Mouse (Mus musculus) liver, postnatal 0 days (tissue): ENCODE measurements around the gene Rnf224. TPM values are rescaled to one million over a fixed set of nuclear protein-coding genes. Genes with fewer than 3 reads are reported as not detected.
A peak's percentile ranks its signal among the peaks of the same experiment; 100 is the strongest.

Experiments
- ATAC-seq: fragments of 200-750 bp; cut with Nextera tagmentation; 2 replicates; pipeline ENCODE4 v1.8.0; 2017; ENCODE audit warnings: mild to moderate bottlenecking, moderate library complexity
- DNase-seq: peaks from one replicate; pipeline ENCODE4 v3.0.0-alpha.2; 2016
- H3K27ac ChIP-seq: fragments of 300-500 bp; sonication (generic); 2 replicates; pipeline ENCODE4 v1.5.1; 2014; ENCODE audit warnings: antibody characterized with exemption, moderate library complexity, mild to moderate bottlenecking, low read depth
- H3K27me3 ChIP-seq: fragments of 300-500 bp; sonication (generic); 2 replicates; pipeline ENCODE4 v1.6.1; 2014; ENCODE audit warnings: low read length, control low read depth, mixed read lengths; ENCODE audit not compliant: insufficient read depth
- H3K36me3 ChIP-seq: fragments of 300-500 bp; sonication (generic); replicated peaks from 2 replicates; pipeline ENCODE4 v1.6.1; 2014; ENCODE audit warnings: mild to moderate bottlenecking, control low read depth, low read length, moderate library complexity, mixed read lengths; ENCODE audit not compliant: insufficient read depth
- H3K4me1 ChIP-seq: fragments of 300-500 bp; sonication (generic); 2 replicates; pipeline ENCODE4 v1.6.1; 2014; ENCODE audit warnings: antibody characterized with exemption, mild to moderate bottlenecking, control low read depth; ENCODE audit not compliant: insufficient read depth
- H3K4me2 ChIP-seq: fragments of 300-500 bp; sonication (generic); 2 replicates; pipeline ENCODE4 v1.6.1; 2014; ENCODE audit warnings: low read depth, mild to moderate bottlenecking, low read length, moderate library complexity, mixed read lengths
- H3K4me3 ChIP-seq: fragments of 300-500 bp; sonication (generic); 2 replicates; pipeline ENCODE4 v1.5.1; 2014; ENCODE audit warnings: low read depth, low read length
- H3K9ac ChIP-seq: fragments of 300-500 bp; sonication (generic); replicated peaks from 2 replicates; pipeline ENCODE4 v1.6.1; 2014; ENCODE audit warnings: mild to moderate bottlenecking, moderate library complexity
- H3K9me3 ChIP-seq: fragments of 300-500 bp; sonication (generic); 2 replicates; pipeline ENCODE4 v1.6.1; 2016; ENCODE audit warnings: mild to moderate bottlenecking, control low read depth, low read length, mixed read lengths
- CTCF ChIP-seq: sonication (generic); IDR thresholded peaks from 2 replicates; pipeline ENCODE4 v1.5.1; 2016; ENCODE audit warnings: antibody characterized with exemption, low read depth
- EP300 ChIP-seq: IDR thresholded peaks from 2 replicates; pipeline ENCODE4 v1.6.1; 2016; ENCODE audit warnings: antibody characterized with exemption, low read depth, mild to moderate bottlenecking
- WGBS: fragments of 180-500 bp; shearing (Covaris S2); extraction: QIAGEN DNeasy Blood & Tissue Kit; methylation state at CpG from one replicate; pipeline ENCODE4 v1.1.7; 2014; ENCODE audit not compliant: insufficient replicate concordance; 5-methylcytosine and 5-hydroxymethylcytosine counted together
- polyA plus RNA-seq: library from polyadenylated mRNA; unstranded; fragments of >200 nt; fragmentation: Nextera tagmentation; extraction: Ambion mirVana; gene quantifications from 2 replicates; pipeline ENCODE4 v1.2.1, GENCODE M21; 2015

The Rnf224 gene
- polyA plus RNA-seq, 1 experiment from 2014 or later: not detected

- Histone ChIP-seq H3K9ac (no peak within 1 kb of the TSS; the same call in 1 of the 2 replicates), H3K9me3 (no peaks in the 10 kb centered on the region), H3K36me3 (0 out of 2 replicates have a peak, but pooled peaks cover under 1% of the 10 kb centered on the region), H3K4me3 (peak within 1 kb of the TSS; percentile 47), H3K4me1 (peaks cover 23% of the 10 kb centered on the region), H3K27me3 (peaks cover 26% of the 10 kb centered on the region), H3K27ac (no peak within 1 kb of the TSS), H3K4me2 (peak within 1 kb of the TSS; percentile 78)
- ATAC-seq (no peak), DNase-seq (no peak)
- 2% methylated on average over 26 of the region's 59 CpGs for WGBS
- no peak for TF ChIP-seq EP300
- TF ChIP-seq CTCF: no peak
Observed at GRCm38 (mm10) chr2:25242101-25242506, 5.5 kb upstream of the Rnf224 start, which contains the start of the genes Rnf208 and Cysrt1. Rnf208 (plus strand) TSS chr2:25242255. Cysrt1 (minus strand) TSS chr2:25242452.

DNA sequence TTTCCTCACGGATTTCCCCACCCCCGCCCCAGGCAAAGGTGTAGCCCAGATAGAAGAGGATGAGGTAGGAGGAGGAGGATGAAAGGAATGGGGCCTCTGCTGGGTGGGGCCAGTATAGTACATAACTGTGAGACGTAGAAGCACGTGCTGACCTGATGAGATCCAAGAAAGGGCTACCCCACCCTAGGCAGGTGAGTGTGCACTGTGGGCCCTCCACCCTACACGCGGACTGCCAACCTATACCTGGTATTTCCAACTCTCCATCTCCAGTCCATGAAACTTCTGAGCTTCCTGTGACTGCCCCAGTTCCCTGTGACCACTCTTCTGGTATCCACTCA, 4.8 kb upstream of the Rnf224 start:
- no peaks in the 10 kb centered on the region for H3K36me3 ChIP-seq
- peak overlapping the region; percentile 78 for H3K4me2 ChIP-seq
- H3K27me3 ChIP-seq: peaks cover 26% of the 10 kb centered on the region
- H3K9me3 ChIP-seq: no peaks in the 10 kb centered on the region
- DNase-seq: no peak
- H3K4me1 ChIP-seq: peaks cover 23% of the 10 kb centered on the region
- H3K9ac ChIP-seq: no peak overlapping the region
- peak overlapping the region; percentile 47; the same call in 1 of the 2 replicates for H3K4me3 ChIP-seq
- no peak for TF ChIP-seq EP300
- TF ChIP-seq CTCF: no peak
- 14% methylated on average over 6 of the region's 6 CpGs for WGBS
- no peak overlapping the region for H3K27ac ChIP-seq
- ATAC-seq: no peak; the same call in 1 of the 2 replicates

- H3K9ac ChIP-seq: peak overlapping the region; percentile 30; the same call in 1 of the 2 replicates
Observed at GRCm38 (mm10) chr2:25240723-25241437, 4.3 kb upstream of the Rnf224 start.

GRCm38 (mm10) chr2:25240310-25240709, 3.7 kb upstream of the Rnf224 start:
- Histone ChIP-seq H3K27me3 (peaks cover 26% of the 10 kb centered on the region), H3K27ac (no peak overlapping the region), H3K4me2 (peak overlapping the region; percentile 78), H3K9ac (no peak overlapping the region), H3K4me1 (peaks cover 23% of the 10 kb centered on the region), H3K9me3 (no peaks in the 10 kb centered on the region), H3K4me3 (peak overlapping the region; percentile 47; the same call in 1 of the 2 replicates), H3K36me3 (no peaks in the 10 kb centered on the region)
- DNase-seq: no peak
- WGBS: 56% methylated on average over 8 of the region's 8 CpGs
- TF ChIP-seq CTCF (no peak), EP300 (no peak)
- ATAC-seq: no peak

More at GRCm38 (mm10) chr2:25240723-25241437, 4.3 kb upstream of the Rnf224 start:
- WGBS: 3% methylated on average over 29 of the region's 29 CpGs
- Histone ChIP-seq H3K27ac (no peak overlapping the region), H3K9me3 (no peaks in the 10 kb centered on the region), H3K36me3 (no peaks in the 10 kb centered on the region), H3K4me3 (peak overlapping the region; percentile 47), H3K27me3 (peaks cover 26% of the 10 kb centered on the region), H3K4me2 (peak overlapping the region; percentile 78), H3K4me1 (peaks cover 23% of the 10 kb centered on the region)
- TF ChIP-seq CTCF: no peak
- no peak for TF ChIP-seq EP300
- ATAC-seq: peak; percentile 74
- peak; percentile 58 for DNase-seq

DNA sequence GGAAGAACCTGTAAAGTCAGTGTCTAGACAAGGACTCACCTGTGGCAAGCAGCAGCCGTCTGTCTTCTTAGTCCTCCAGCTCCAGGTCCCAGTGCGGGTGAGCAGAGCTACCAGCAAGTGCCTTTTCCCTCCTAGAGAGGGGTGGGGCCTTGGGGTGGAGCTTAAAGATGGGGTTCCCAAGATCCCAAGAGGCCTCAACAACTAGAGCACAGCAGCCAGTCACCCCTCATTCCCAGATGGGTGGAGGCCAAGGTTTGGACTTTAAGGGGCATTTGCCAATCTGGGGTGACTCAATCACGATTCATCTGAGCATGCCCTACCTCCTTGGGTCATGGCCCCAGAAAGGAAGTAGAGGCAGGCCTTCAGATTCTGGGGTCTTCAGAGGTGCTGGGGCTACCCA, 3.2 kb upstream of the Rnf224 start:
- Histone ChIP-seq H3K4me1 (peaks cover 23% of the 10 kb centered on the region), H3K27me3 (peaks cover 26% of the 10 kb centered on the region), H3K27ac (no peak overlapping the region), H3K9me3 (no peaks in the 10 kb centered on the region), H3K36me3 (no peaks in the 10 kb centered on the region), H3K4me3 (no peak overlapping the region), H3K9ac (no peak overlapping the region), H3K4me2 (no peak overlapping the region)
- TF ChIP-seq EP300 (no peak), CTCF (no peak)
- WGBS: 83% methylated on average over 3 of the region's 3 CpGs
- ATAC-seq: no peak
- DNase-seq: no peak

GRCm38 (mm10) chr2:25238106-25238505, 1.5 kb upstream of the Rnf224 start:
- no peak overlapping the region for H3K27ac ChIP-seq
- H3K4me1 ChIP-seq: peaks cover 23% of the 10 kb centered on the region
- no peak overlapping the region for H3K9ac ChIP-seq
- H3K36me3 ChIP-seq: no peaks in the 10 kb centered on the region
- DNase-seq (no peak), ATAC-seq (no peak)
- H3K4me2 ChIP-seq: no peak overlapping the region
- TF ChIP-seq CTCF (no peak), EP300 (no peak)
- no peaks in the 10 kb centered on the region for H3K9me3 ChIP-seq
- H3K4me3 ChIP-seq: no peak overlapping the region
- peaks cover 22% of the 10 kb centered on the region for H3K27me3 ChIP-seq
